Mouse (Mus musculus) liver, embryonic 14.5 days (tissue): ENCODE measurements at regions not wholly inside any gene's neighbourhood (a gene's known extent, or its start where the extent isn't known, plus 50 kb on each side); places are given as distances from the start of the nearest gene placed in this dataset.

ENCODE experiments used
- CTCF ChIP-seq: IDR thresholded peaks from 2 replicates; pipeline ENCODE4 v1.5.1; 2016; ENCODE audit warnings: antibody characterized with exemption, low read depth, control low read depth
- EP300 ChIP-seq: IDR thresholded peaks from 2 replicates; pipeline ENCODE4 v1.6.1; 2016; ENCODE audit warnings: antibody characterized with exemption, low read depth

GRCm38 (mm10) chr6:70160442-70160841, 631.6 kb downstream of the Rpia start:
- TF ChIP-seq CTCF (no peak), EP300 (no peak)
